Mouse (Mus musculus): ENCODE data around the gene Casq2.

The Casq2 gene

GRCm38 (mm10) chr3:102081862-102082261 is 4.4 kb upstream of the Casq2 start:
- peak; percentile 95 for DNase-seq (ENCODE audit: low spot score)

DNA sequence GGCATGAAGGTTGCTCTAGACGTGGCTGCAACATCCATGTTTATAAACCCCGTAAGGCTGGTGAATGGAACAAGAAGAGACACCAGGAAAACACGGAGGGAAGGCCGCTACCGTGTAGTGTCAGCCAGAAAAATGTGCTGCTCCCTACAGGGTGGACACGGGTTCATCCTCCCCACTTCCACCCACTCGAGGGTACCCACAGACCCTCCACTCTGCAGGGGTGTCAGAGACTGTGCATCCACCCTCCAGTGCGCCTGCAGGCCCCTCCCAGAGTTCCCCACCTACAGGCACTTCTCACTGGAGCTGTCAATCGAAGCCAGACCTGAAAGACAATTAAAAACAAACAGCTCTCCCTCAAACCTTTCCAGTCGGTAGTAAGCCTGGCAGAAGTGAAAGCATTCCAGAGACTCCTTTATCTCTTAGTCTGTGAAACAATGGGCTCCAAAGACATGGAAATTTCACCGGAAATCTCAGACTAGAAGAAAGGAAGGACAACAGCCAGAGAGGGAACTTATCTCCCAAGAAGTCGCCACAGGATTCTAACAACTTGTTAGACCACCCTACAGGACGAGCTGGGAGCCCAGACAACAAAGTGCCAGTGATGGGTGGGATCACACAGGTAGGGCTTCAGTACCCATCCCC is 2.5 kb upstream of the Casq2 start:
- DNase-seq (ENCODE audit: low spot score): no peak

- DNase-seq (ENCODE audit: low spot score): no peak
Observed at GRCm38 (mm10) chr3:102084833-102085491, 1.3 kb upstream of the Casq2 start.

DNA sequence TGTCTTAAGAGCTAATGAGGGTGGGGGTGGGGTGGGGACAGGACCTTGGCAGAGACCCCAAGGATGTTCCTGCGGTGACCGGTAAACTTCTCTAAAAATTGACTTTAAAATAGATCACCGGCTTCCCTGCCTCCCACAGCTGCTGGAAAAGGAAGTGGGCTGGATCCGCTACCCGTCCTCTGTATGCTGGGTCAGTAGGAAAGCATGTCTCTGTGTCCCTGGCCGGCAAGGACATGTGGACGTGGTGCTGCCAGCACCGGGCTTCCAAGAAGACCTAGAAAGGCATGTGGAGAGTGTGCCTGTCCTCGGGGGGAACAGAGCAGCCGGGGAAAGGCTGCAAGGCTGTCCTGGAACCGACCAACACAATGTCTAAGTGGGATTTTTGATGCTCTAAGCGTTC is 496 bp upstream of the Casq2 start:
- DNase-seq (ENCODE audit: low spot score): no peak

- no peak for DNase-seq (ENCODE audit: low spot score)
Observed at GRCm38 (mm10) chr3:102094841-102095240, 8.6 kb downstream of the Casq2 start.

DNA sequence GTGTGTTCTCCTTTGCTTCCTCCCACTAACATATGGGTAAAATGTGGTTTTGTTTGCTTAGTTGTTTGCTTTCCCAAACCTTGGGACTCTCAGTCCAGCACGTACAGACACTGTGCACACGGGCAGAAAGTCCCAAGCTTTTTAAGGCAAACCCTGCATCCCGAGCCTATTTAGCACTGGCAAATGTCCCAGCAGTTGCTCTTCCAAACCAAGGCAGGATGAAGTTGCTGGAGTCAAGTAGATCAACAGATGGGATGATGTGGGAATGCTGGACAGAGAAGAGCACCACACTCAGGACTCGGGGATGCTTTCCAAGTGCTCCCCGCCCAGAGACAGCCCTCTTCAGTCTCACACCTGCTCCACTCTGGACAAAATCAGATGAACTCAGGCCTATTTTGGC is 9.2 kb downstream of the Casq2 start:
- no peak for DNase-seq (ENCODE audit: low spot score)

- DNase-seq (ENCODE audit: low spot score): no peak
Observed at GRCm38 (mm10) chr3:102096366-102096765, 10.2 kb downstream of the Casq2 start.

DNA sequence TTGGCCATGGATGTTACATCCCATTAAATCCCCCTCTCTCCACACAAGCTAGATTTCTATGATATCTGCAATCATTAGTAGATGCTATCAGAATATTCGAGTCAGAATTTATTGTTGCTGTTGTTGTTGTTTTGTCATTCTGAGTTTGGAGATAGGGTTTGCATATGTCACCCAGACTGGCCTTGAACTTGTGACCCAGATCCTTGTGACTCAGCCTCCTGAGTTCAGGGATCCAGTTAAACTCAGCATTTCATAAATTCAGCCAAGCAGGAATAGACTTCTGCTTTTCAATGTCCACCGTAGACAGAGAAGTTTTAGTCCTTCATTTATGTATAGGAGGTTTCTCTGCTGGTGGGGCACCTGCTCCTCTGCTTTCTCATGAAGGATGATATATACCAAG is 10.8 kb downstream of the Casq2 start:
- no peak for DNase-seq (ENCODE audit: low spot score)

- DNase-seq (ENCODE audit: low spot score): peak; percentile 20
Observed at GRCm38 (mm10) chr3:102099242-102099641, 13.0 kb downstream of the Casq2 start.

DNA sequence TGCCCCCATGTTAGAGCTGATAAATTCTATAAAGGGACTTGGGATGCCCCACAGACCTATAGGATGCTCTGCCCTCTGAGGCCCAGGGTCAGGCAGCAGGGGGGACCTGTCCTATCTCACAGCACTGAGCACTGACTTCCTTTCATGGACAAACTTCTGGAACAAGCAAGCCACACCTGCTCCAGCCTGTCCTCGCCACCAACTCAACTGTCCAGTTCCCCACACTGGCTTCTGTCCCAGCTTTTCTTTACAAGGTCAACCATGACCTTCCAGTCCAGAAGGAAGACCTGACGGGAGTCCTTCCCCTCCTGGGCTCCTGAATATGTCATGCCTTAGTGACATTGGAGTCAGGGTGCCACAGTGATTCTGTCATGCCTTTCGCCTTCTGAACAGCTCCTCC is 13.6 kb downstream of the Casq2 start:
- DNase-seq (ENCODE audit: low spot score): no peak

DNA sequence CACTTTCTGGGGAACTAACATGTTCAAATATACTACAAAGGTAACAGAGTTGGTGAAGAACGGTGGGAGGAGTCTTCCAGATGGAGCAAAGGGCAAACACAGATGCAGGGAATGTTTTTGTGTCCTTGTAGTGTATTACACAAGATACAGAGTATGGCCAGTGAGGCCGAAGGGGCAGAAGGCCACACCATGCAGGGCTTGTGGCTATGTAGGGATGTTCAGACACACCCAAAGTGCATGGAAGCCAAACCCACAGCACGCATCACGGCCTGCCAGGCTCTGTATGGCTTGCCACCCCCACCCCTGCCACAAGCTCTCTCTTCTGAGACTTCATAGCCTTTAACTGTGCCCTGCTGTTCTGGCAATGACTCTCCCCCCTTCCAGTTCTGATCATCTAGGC is 15.2 kb downstream of the Casq2 start:
- DNase-seq (ENCODE audit: low spot score): no peak

DNA sequence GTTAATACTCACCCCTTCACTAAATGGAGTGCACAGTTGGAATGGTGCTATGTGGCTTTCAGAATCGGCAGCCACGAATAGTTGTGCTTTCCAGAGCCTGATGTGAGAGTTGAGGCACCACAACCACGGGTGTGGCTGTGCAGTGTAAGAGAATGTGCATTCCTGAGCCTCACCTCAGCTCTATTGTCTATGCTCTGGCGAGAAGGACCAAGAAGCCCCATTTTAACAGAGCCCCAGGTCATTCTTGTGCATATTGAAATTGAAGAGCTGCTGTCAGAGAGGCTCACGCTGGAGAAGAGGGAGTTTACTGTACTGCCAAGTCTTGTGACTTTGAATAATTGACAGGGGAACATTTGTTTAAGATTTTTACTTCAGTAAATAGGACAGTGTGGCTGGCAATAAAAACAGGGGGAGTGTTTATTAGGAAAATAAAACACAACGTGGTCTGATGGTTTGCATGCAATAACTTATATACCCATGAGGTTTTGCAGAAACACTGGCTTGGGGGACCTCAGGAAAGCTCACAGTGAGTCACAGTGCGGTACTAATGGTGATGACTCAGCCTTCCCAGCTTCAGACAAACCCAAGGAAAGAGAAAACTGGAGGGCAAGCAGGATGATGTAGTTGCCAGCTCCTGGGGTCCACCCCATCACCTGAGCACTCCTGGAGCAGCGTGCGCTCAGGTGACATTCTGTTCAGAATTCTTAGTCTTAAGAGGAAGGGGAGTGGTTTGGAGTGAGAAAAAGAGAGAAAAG is 17.8 kb downstream of the Casq2 start:
- no peak for DNase-seq (ENCODE audit: low spot score)

- no peak for DNase-seq (ENCODE audit: low spot score)
Observed at GRCm38 (mm10) chr3:102108201-102108600, 22.0 kb downstream of the Casq2 start.

- no peak for DNase-seq (ENCODE audit: low spot score)
Observed at GRCm38 (mm10) chr3:102111979-102112599, 25.9 kb downstream of the Casq2 start.

- no peak for DNase-seq (ENCODE audit: low spot score)
Observed at GRCm38 (mm10) chr3:102120947-102121346, 34.7 kb downstream of the Casq2 start.

DNA sequence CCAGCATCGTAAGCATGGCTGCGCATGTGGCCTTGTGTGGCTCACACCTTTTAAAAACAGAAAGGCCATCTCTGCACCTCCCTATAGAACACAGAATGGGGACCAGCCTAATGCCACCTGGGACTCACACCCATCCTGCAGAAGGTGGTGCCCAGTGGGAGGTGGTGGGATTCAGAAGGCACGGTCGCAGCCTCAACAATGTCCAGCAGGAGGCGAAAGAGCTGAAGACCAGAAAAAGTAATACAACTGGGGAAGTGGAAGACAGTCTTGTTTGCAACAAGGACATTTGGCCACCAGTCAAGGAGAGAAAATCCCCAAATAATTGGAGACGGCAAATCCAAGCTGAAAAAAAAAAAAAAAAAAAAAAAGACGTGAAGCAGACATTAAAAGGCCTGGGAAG is 35.8 kb downstream of the Casq2 start:
- DNase-seq (ENCODE audit: low spot score): no peak

GRCm38 (mm10) chr3:102123654-102124053 is 37.4 kb downstream of the Casq2 start:
- no peak for DNase-seq (ENCODE audit: low spot score)

GRCm38 (mm10) chr3:102125546-102125945 is 39.3 kb downstream of the Casq2 start:
- peak; percentile 22 for DNase-seq (ENCODE audit: low spot score)

DNA sequence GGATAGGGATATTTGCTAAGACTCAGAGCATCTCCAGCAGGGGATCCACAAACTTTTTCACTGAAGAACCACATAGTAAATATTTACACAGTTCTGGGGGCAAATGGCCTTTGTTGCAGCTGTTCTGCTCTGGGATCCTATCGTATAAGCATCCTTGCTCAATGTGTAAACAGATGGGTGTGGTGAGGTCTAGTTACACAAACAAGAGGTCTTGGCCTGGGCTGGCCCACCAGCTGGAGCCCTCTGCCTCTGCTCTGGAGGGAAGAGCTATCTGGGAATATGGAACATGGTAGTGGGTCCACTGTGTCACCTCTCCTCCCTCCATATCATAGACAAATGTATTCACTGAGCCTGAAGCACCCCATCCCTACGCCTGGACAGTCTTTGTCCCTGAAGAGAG is 40.9 kb downstream of the Casq2 start:
- no peak for DNase-seq (ENCODE audit: low spot score)

GRCm38 (mm10) chr3:102128242-102128641 is 42.0 kb downstream of the Casq2 start:
- DNase-seq (ENCODE audit: low spot score): no peak

GRCm38 (mm10) chr3:102130478-102130877 is 44.3 kb downstream of the Casq2 start:
- no peak for DNase-seq (ENCODE audit: low spot score)

DNA sequence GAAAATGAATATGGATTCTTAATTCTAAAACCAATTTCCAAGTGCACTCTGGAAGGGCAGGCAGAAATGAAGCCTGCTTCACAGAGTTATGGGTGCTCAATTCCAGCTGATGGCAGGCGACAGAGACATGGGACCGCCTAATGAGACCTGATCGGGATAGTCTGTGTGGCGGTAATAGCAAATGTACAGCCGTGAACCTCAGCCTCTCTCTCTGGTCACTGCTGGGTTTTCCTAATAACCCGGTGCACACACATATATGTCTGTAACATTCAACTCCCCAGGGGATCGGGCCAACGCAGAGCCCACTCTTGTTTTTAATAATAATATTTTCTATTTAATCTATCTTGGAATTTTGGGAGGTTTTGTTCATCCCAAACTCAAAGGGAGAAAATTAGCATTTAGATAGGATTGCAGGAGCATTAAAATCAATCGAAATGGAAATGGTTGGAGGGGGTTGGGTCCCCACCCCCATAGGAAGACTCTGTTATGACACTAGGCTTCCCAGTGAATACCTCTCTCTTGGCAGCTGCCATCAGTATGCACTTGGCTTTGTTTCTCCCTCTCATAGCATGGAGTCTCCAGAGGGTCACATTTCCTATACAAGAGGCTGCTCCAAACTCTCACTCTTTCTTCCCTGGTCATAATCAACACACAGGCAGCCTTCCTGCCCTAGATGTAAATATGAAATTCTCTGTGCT is 45.6 kb downstream of the Casq2 start:
- no peak for DNase-seq (ENCODE audit: low spot score)

Data from embryo, embryonic 10.5 days (tissue).